ENCODE assay signal across 9 mouse cellular contexts in genomic region chr7:64792031-64792430, GRCm38 (mm10).
DNase-seq lines count a peak whose midpoint lies in the region; ATAC-seq lines count a peak whose summit lies in the region.
"Had no signal": no experiment of that assay in that cellular context is flagged by ENCODE, and none has a peak within 500 bp of the region (broad histone marks: within the 10 kb centered on the region; RNA-seq: fewer than 3 reads in every experiment).

No protein-coding gene starts in this region.

- no peaks in the 10 kb centered on the region for H3K9me3 ChIP-seq in hindbrain, embryonic 16.5 days (ENCODE audit: control insufficient read depth, low read length)
- no peaks in the 10 kb centered on the region for H3K9me3 ChIP-seq in hindbrain, embryonic 10.5 days

- no peak for DNase-seq in hindbrain, embryonic 10.5 days (ENCODE audit: low spot score)
- peak; percentile 55 for DNase-seq in testis, postnatal 10 days (ENCODE audit: low spot score)
- DNase-seq in testis, postnatal 14 days (ENCODE audit: low spot score) = no peak
- peak; percentile 50 for DNase-seq in gastrocnemius, postnatal 10 days
- DNase-seq in skeletal muscle tissue, adult 2 months (ENCODE audit: low read depth, low spot score) = peak; percentile 16
- DNase-seq in urinary bladder, postnatal 10 days (ENCODE audit: low spot score) = no peak
- DNase-seq in urinary bladder, postnatal 4 days (ENCODE audit: low spot score in 2 of 2) = no peak
- DNase-seq: liver, postnatal 0 days had no signal

- no peaks in the 10 kb centered on the region for H3K36me3 ChIP-seq in hindbrain, embryonic 16.5 days (ENCODE audit: control insufficient read depth, insufficient read depth, low read length)
- no peaks in the 10 kb centered on the region for H3K36me3 ChIP-seq in hindbrain, embryonic 10.5 days

- no peak overlapping the region for H3K27ac ChIP-seq in hindbrain, embryonic 16.5 days (ENCODE audit: low read depth, low read length)
- H3K27ac ChIP-seq in hindbrain, embryonic 10.5 days = no peak overlapping the region

- H3K4me1 ChIP-seq in hindbrain, embryonic 16.5 days (ENCODE audit: control insufficient read depth, insufficient read depth, low read depth, low read length) = no peaks in the 10 kb centered on the region
- H3K4me1 ChIP-seq in hindbrain, embryonic 10.5 days (replicated peaks) = no peaks in the 10 kb centered on the region

- no peak overlapping the region for H3K9ac ChIP-seq in hindbrain, embryonic 16.5 days (ENCODE audit: low read depth, low read length)
- H3K9ac ChIP-seq: liver, postnatal 0 days had no signal

- 55% methylated on average over 8 of the region's 8 CpGs for WGBS in hindbrain, embryonic 16.5 days
- WGBS in hindbrain, embryonic 10.5 days = 72% methylated on average over 8 of the region's 8 CpGs

- peak; percentile 60 for ATAC-seq in hindbrain, embryonic 16.5 days
- ATAC-seq: liver, postnatal 0 days had no signal

- H3K4me2 ChIP-seq in hindbrain, embryonic 16.5 days (ENCODE audit: low read length) = no peak overlapping the region

- no peak overlapping the region for H3K4me3 ChIP-seq in hindbrain, embryonic 16.5 days (ENCODE audit: low read length)
- no peak overlapping the region for H3K4me3 ChIP-seq in hindbrain, embryonic 10.5 days

- no peaks in the 10 kb centered on the region for H3K27me3 ChIP-seq in hindbrain, embryonic 16.5 days (replicated peaks; ENCODE audit: control insufficient read depth, insufficient read depth, low read length)
- no peaks in the 10 kb centered on the region for H3K27me3 ChIP-seq in hindbrain, embryonic 10.5 days (ENCODE audit: insufficient read depth, poor library complexity, severe bottlenecking)

Comparison
In these comparisons a context has a peak if more than half of its experiments do, and no peak if none do; other contexts are left out.
1. DNase-seq: peak in testis, postnatal 10 days (single experiment), gastrocnemius, postnatal 10 days (single experiment) and skeletal muscle tissue, adult 2 months (single experiment); none in hindbrain, embryonic 10.5 days (single experiment), testis, postnatal 14 days (single experiment), urinary bladder, postnatal 10 days (single experiment) and urinary bladder, postnatal 4 days (0 of 2).